Mouse (Mus musculus) myocyte (in vitro differentiated cells): Measurements from ENCODE around the gene Shank3.

Experiments used
- E2F4 ChIP-seq: IDR thresholded peaks from one replicate; pipeline ENCODE4 v1.6.1; 2011; ENCODE audit warnings: mild to moderate bottlenecking, control low read depth, moderate library complexity; ENCODE audit not compliant: insufficient read depth
- MAX ChIP-seq: IDR thresholded peaks from one replicate; pipeline ENCODE4 v1.6.1; 2011; ENCODE audit warnings: low read depth, mild to moderate bottlenecking, control low read depth
- MYOG ChIP-seq, 3 experiments: IDR thresholded peaks; one replicate each; pipeline ENCODE4 v1.6.1; 2011; ENCODE audit warnings: control low read depth in 2 of 3, low read depth in 2 of 3, mild to moderate bottlenecking in 2 of 3; ENCODE audit not compliant: insufficient read length in 2 of 3, control insufficient read depth in 1 of 3, insufficient read depth in 1 of 3
- POLR2A ChIP-seq: IDR thresholded peaks from one replicate; pipeline ENCODE4 v1.6.1; 2011; ENCODE audit warnings: low read depth, mild to moderate bottlenecking, control low read depth, moderate library complexity; ENCODE audit not compliant: insufficient read length
- POLR2AphosphoS2 ChIP-seq: IDR thresholded peaks from one replicate; pipeline ENCODE4 v1.6.1; 2011; ENCODE audit warnings: low read depth, control low read depth; ENCODE audit not compliant: insufficient read length
- REST ChIP-seq: IDR thresholded peaks from one replicate; pipeline ENCODE4 v1.6.1; 2011; ENCODE audit warnings: mild to moderate bottlenecking, control low read depth, moderate library complexity; ENCODE audit not compliant: insufficient read depth, insufficient read length
- SRF ChIP-seq: IDR thresholded peaks from one replicate; pipeline ENCODE4 v1.6.1; 2011; ENCODE audit warnings: low read depth; ENCODE audit not compliant: control insufficient read depth, insufficient read length
- TCF12 ChIP-seq: IDR thresholded peaks from one replicate; pipeline ENCODE4 v1.6.1; 2011; ENCODE audit warnings: mild to moderate bottlenecking, control low read depth; ENCODE audit not compliant: poor library complexity, insufficient read depth, severe bottlenecking

GRCm38 (mm10) chr15:89468577-89468976, 30.8 kb upstream of the Shank3 start:
- no peak for TF ChIP-seq POLR2AphosphoS2
- no peak for TF ChIP-seq POLR2A
- no peak for TF ChIP-seq E2F4
- TF ChIP-seq REST = no peak
- TF ChIP-seq MYOG (IDR thresholded peaks at IDR 0.05; ENCODE audit: control insufficient read depth in 1 of 3, insufficient read depth in 1 of 3, insufficient read length in 2 of 3, low read depth in 2 of 3) = no peak
- no peak for TF ChIP-seq TCF12
- TF ChIP-seq MAX = no peak
- TF ChIP-seq SRF = no peak
